Mouse (Mus musculus) testis, postnatal 10 days (tissue): ENCODE measurements around the gene Anxa3.

Experiments
- DNase-seq: peaks from one replicate; pipeline ENCODE4 v3.0.0; 2021; ENCODE audit warnings: low spot score

Anxa3 gene

GRCm38 (mm10) chr5:96848386-96848785 is 55.2 kb downstream of the Anxa3 start:
- no peak for DNase-seq

- DNase-seq: no peak
Observed at GRCm38 (mm10) chr5:96849232-96849631, 56.1 kb downstream of the Anxa3 start.

- DNase-seq: no peak
Observed at GRCm38 (mm10) chr5:96853451-96853850, 60.3 kb downstream of the Anxa3 start.

GRCm38 (mm10) chr5:96854350-96854749 is 61.2 kb downstream of the Anxa3 start:
- no peak for DNase-seq

- DNase-seq: no peak
Observed at GRCm38 (mm10) chr5:96859938-96860337, 66.8 kb downstream of the Anxa3 start.

GRCm38 (mm10) chr5:96867171-96867570 is 74.0 kb downstream of the Anxa3 start:
- DNase-seq: no peak

- no peak for DNase-seq
Observed at GRCm38 (mm10) chr5:96868893-96869292, 75.8 kb downstream of the Anxa3 start.

GRCm38 (mm10) chr5:96870996-96871395 is 77.9 kb downstream of the Anxa3 start:
- DNase-seq: no peak

- DNase-seq: peak; percentile 54
Observed at GRCm38 (mm10) chr5:96878178-96878577, 85.0 kb downstream of the Anxa3 start.

- DNase-seq: no peak
Observed at GRCm38 (mm10) chr5:96878851-96879540, 85.9 kb downstream of the Anxa3 start.

GRCm38 (mm10) chr5:96880231-96880630 is 87.1 kb downstream of the Anxa3 start:
- no peak for DNase-seq

GRCm38 (mm10) chr5:96881118-96881517 is 88.0 kb downstream of the Anxa3 start:
- peak; percentile 59 for DNase-seq

GRCm38 (mm10) chr5:96881613-96882012 is 88.5 kb downstream of the Anxa3 start:
- no peak for DNase-seq

- DNase-seq: no peak
Observed at GRCm38 (mm10) chr5:96885202-96885601, 92.1 kb downstream of the Anxa3 start.

- no peak for DNase-seq
Observed at GRCm38 (mm10) chr5:96888396-96888795, 95.3 kb downstream of the Anxa3 start.

GRCm38 (mm10) chr5:96890367-96890766 is 97.2 kb downstream of the Anxa3 start:
- DNase-seq: no peak
